Mouse (Mus musculus) left cerebral cortex, postnatal 36 days (tissue): ENCODE measurements around the gene Armh1. TPM values are rescaled to one million over a fixed set of nuclear protein-coding genes. Genes with fewer than 3 reads are reported as not detected.

ENCODE experiments used
- DNase-seq, 2 experiments: peaks; one replicate each; pipeline ENCODE4 v3.0.0; 2021 to 2022; ENCODE audit warnings: low spot score in 2 of 2, mixed read lengths in 1 of 2
- intact Hi-C: fragments of 180-260 bp; cut with DNase I; formaldehyde crosslinking; loops from one replicate; pipeline ENCODE4 v1.15.1; 2025
- total RNA-seq, 2 experiments: library from RNA; stranded (reverse); gene quantifications; 2 replicates each; pipeline ENCODE4 v1.2.3; 2021

The Armh1 gene
- total RNA-seq, result under 1 TPM; 0.45 to 0.72 TPM

DNA sequence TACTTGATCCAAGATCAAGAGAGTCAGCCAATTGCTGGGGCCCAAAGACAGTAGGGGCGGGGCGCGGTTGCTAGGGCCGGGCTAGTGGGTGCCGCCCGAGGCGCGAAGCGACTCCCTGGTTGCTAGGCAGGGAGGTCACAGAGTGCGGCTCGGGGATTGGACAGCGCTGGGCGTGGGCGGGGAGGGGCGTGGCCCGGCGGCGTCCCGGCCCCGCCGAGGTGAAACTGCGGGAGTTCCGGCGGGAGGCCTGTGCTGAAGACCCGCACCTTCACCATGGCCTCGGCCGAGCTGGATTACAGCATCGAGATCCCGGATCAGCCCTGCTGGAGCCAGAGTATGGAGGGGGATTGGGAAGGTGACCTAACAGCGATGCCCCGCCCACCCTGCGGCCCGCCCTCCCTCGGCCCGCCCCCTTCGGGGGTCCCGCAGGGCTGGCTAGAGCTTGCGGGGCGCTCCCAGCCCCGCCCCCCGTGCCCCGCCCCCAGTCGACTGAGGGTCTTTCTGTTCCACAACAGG lies at the start of gene Armh1, which contains the start of gene Tmem53:
Gene Armh1, minus strand, starts transcription at position 325 of the 516 bp plus-strand sequence.
Gene Tmem53, plus strand, starts transcription at position 151 of the 516 bp plus-strand sequence.
- intact Hi-C loops, result no loop called here
- DNase-seq, result peak; percentile 73 to 74

DNA sequence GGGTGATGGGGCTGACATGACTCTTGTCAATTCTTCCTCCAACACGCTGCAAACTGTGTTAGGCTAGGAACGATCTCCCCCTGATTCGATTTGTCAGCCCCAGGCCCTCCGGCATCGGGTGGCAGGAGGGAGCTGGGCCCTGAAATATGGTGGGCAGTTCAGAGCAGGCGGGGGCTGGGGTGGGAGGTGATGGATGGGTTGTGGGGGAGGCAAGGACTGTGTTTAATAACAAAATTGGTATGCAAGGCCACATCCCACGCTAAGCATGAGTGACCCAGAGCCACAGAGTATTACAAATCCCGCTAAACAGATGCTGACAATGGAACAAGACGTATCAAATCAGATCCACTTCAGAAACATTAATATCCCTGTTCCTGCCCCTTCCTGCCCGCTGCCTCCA lies 48.0 kb upstream of the Armh1 start:
- DNase-seq, result no peak
- intact Hi-C loops, result no loop called here

GRCm38 (mm10) chr4:117297819-117298218 lies 45.9 kb upstream of the Armh1 start:
- intact Hi-C loops, result no loop called here
- no peak for DNase-seq

- no peak for DNase-seq
- intact Hi-C loops, result no loop called here
Measured at GRCm38 (mm10) chr4:117296849-117297593, 45.1 kb upstream of the Armh1 start.

GRCm38 (mm10) chr4:117291696-117292095 lies 39.8 kb upstream of the Armh1 start:
- intact Hi-C loops, result no loop called here
- DNase-seq, result no peak

DNA sequence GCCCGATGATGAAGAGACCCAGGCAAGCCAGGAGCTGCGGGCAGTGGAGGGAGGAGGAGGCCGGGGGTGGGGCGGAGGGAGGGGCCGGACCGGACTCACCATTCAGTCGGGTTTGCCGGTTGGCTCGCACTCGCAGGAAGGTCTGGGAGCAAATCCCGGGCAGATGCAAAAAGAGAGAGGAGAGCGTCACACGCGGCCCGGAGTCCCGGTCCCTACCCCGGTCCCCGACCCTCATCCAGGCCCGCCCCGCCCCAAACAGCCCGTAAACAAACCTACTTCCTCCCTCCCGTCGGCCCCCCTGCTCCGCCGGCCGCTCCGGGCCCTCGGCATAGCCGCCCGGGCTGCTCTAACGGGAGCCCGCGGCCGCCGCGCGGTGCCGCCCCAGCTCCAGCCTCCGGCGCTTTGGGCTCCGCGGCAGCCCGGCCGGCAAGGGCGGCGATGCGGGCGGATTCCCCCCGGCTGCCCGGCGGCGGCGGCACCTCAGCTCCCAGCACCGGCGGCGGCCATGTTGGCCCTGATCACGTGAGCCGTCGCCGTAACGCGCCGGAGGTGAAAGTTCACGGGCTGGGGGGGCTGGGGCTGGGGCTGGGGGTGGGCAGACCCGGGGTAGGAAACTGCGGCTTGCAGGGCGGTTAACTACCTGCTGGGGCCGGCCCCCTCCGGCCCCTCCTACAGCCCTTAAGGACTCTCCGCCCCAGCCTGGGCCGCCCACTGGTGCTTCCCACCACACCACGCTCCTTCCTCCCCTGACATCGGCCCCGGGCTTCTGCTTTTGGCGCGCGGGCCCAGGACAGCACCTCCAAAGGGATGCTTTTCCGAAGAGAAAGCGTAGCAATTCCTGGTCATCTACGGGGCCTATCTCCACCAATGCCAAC lies 37.2 kb upstream of the Armh1 start:
- DNase-seq, result peak; percentile 80 to 82

GRCm38 (mm10) chr4:117288277-117288926 lies 36.5 kb upstream of the Armh1 start:
- no peak for DNase-seq
- intact Hi-C loops, result no loop called here

More for the DNA sequence above, 37.2 kb upstream of the Armh1 start:
- intact Hi-C loops, result no loop called here

DNA sequence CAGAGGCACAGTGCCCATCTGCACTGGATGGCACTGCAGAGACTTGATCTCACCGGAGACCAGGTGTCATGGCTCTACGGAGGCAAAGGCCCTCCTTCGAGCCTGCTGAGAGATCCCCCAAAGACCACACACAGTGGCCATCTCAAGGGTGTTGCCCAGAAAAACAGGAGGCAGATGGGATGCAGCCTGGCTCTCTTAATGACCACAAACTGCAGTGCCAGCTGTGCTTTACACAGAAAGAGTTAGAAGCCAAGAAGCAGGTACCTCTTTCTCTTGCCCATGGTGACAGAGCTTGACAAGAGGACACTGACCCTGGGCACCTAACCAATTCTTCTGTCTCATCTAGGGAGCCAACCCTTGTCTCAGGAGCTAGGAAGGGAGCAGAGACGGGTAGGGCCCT lies 32.4 kb upstream of the Armh1 start:
- intact Hi-C loops, result no loop called here

GRCm38 (mm10) chr4:117283271-117284191 lies 31.6 kb upstream of the Armh1 start:
- intact Hi-C loops, result no loop called here

More for the DNA sequence above, 32.4 kb upstream of the Armh1 start:
- DNase-seq, result no peak

DNA sequence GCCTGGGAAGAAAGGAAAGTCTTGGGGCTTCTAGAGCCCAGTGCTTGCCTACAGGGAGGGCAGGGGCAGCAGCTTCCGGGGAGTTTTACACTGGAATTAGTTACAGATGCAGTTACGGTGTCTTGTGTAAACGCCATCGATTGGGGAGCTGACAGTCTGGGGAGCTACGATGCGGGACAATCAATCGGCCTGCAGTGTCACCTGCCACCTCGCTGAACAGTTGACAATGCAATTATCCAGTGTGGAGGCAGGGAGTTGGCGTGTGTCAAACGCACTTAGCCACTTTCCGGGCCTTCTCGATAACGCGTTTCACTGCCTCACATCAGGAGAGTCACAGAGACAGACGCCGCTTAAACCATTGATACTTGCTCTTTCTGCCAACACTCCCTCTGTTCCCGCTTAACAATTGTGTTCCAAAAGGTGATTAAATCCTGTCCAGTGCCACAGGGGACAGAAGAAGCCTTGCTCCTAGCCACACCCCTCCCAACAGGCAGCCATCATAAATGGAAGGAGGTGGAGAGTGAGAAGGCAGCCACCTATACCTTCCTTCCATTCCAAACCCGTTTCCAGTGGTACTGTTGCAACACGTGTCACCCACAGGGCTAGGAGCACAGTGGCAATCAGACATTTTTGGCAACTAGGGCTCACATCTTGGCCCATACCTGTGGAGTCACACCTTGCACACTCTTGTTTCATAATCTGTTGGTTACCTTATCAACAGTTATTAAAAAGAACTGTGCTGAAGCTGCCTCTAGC lies 29.3 kb upstream of the Armh1 start:
- intact Hi-C loops, result no loop called here

More at GRCm38 (mm10) chr4:117283271-117284191, 31.6 kb upstream of the Armh1 start:
- no peak for DNase-seq

GRCm38 (mm10) chr4:117280397-117280930 lies 28.5 kb upstream of the Armh1 start:
- no peak for DNase-seq
- intact Hi-C loops, result no loop called here

More for the DNA sequence above, 29.3 kb upstream of the Armh1 start:
- no peak for DNase-seq

DNA sequence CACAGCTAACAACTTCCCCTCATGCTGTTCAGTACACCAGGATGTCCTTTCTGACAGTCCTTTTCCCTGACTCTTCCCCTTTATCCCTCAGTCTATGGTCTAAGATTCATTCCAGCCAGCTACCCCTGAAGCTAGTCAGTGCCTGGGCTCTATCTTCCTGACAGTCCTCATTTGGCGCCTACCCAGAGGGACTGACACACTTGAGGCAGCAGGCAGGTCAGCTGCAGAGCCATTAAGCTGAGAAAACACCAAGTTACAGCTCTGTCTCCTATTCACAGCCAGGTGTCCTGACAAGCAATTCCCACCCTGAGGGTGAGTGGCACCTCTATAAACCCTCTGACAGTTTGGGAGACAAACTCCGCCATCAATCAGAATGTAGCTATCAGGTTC lies 27.3 kb upstream of the Armh1 start:
- intact Hi-C loops, result no loop called here
- DNase-seq, result no peak

- no peak for DNase-seq
Measured at GRCm38 (mm10) chr4:117278381-117279252, 26.7 kb upstream of the Armh1 start.

DNA sequence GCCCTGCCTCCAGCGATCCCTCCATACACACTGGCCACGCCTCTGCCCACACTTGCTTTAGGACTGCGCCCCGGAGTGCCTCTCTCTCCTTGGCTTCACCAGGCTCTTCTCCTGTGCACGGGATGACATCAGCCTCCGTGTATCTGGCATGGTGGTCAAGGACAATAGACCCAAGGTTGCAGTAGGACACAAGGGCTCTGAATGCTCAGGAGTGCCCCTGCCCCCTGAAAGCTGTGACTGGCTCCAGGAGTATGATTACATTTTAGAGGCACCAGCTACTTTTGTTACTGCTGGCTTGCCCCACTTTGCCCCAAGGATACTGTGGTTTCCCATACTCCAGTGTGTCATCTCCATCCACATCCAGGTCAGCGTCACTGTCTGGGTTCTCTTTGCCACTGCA lies 25.8 kb upstream of the Armh1 start:
- intact Hi-C loops, result no loop called here
- no peak for DNase-seq

More at GRCm38 (mm10) chr4:117278381-117279252, 26.7 kb upstream of the Armh1 start:
- intact Hi-C loops, result no loop called here

DNA sequence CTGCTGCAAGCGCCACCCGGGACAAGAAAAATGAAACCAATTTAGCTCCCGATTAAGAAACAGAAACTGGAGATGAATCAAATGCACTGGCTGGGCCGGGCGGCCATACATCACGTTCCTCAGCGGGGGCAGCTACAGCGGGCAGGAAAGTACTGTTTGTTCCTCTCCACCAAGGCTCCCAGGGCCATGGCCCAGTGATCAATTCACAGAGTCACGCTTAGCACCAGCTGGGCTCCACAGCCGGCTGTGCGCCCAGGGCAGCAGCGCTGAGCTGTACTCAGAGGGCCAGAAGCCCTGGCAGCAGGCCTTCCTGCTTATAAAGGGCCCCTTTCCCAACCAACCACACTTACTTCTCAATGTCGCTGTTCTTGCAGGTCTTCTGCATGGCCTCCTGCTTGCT lies 25.1 kb upstream of the Armh1 start:
- intact Hi-C loops, result no loop called here
- peak in 1 of 2 experiments; percentile 31 for DNase-seq

DNA sequence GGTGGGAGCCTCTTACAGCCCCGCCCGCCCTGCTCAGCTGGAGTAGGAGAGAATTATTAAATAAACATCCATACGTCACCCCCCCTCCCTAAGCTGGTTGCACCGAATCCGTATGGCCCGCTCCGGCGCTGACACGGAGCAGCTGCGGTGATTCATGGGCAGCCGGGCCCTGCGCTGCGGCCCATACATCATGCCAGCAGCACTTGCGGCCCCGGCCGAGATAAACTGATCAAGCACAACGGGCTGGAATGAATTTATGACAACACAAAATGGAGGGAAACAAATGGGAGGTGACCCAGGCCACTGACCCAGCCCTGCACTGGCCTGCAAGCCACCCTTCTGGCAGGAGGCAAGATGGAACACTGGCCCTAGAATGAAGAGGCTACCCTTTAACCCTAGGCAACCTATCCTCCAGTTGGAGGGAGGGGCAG lies 24.4 kb upstream of the Armh1 start:
- intact Hi-C loops, result no loop called here
- no peak for DNase-seq

GRCm38 (mm10) chr4:117274720-117275119 lies 22.8 kb upstream of the Armh1 start:
- intact Hi-C loops, result loop anchor here (5.0 kb wide), 1 partner anchor 403 kb away; no protein-coding TSS in a partner anchor
- DNase-seq, result no peak
